In genomic region chr8:84702561-84702960, GRCm38 (mm10) we compare ENCODE assay signal across 9 mouse cellular contexts. TPM values are rescaled to one million over a fixed set of nuclear protein-coding genes. Genes with fewer than 3 reads are reported as not detected.
A peak's percentile ranks its signal among the peaks of the same experiment; 100 is the strongest.
DNase-seq lines count a peak whose midpoint lies in the region; ATAC-seq and TF ChIP-seq lines count a peak whose summit lies in the region.
"Had no signal": no experiment of that assay in that cellular context is flagged by ENCODE, and none has a peak within 500 bp of the region (broad histone marks: within the 10 kb centered on the region; RNA-seq: fewer than 3 reads in every experiment).

No protein-coding gene starts in this region.

- H3K9me3 ChIP-seq in neural tube, embryonic 11.5 days (ENCODE audit: control insufficient read depth, low read length), result no peaks in the 10 kb centered on the region
- H3K9me3 ChIP-seq in limb, embryonic 12.5 days, result no peaks in the 10 kb centered on the region
- H3K9me3 ChIP-seq in stomach, embryonic 16.5 days (replicated peaks; ENCODE audit: control insufficient read depth, low read length), result no peaks in the 10 kb centered on the region

- H3K27ac ChIP-seq in cerebellum, adult 2 months (ENCODE audit: insufficient read depth, low read length), result no peak overlapping the region
- no peak overlapping the region for H3K27ac ChIP-seq in neural tube, embryonic 11.5 days (ENCODE audit: low read depth, low read length)
- 0 out of 2 replicates have a peak overlapping the region, but pooled peaks have one; percentile 31 for H3K27ac ChIP-seq in limb, embryonic 12.5 days
- H3K27ac ChIP-seq in stomach, embryonic 16.5 days (ENCODE audit: low read length), result peak overlapping the region; percentile 43; the same call in 1 of the 2 replicates

- no peak overlapping the region for H3K4me2 ChIP-seq in neural tube, embryonic 11.5 days (ENCODE audit: low read depth)
- peak overlapping the region; percentile 13 for H3K4me2 ChIP-seq in limb, embryonic 12.5 days
- H3K4me2 ChIP-seq in stomach, embryonic 16.5 days (ENCODE audit: low read depth, low read length), result peak overlapping the region; percentile 38

- H3K27me3 ChIP-seq in cerebellum, adult 2 months (ENCODE audit: control insufficient read depth, insufficient read depth, low read length), result no peaks in the 10 kb centered on the region
- H3K27me3 ChIP-seq in neural tube, embryonic 11.5 days (ENCODE audit: control insufficient read depth, insufficient read depth, low read length), result peaks cover 65% of the 10 kb centered on the region
- H3K27me3 ChIP-seq in limb, embryonic 12.5 days, result peaks cover 62% of the 10 kb centered on the region
- peaks cover 32% of the 10 kb centered on the region for H3K27me3 ChIP-seq in stomach, embryonic 16.5 days (ENCODE audit: control insufficient read depth, insufficient read depth, low read length)

- no peak overlapping the region for H3K9ac ChIP-seq in neural tube, embryonic 11.5 days (ENCODE audit: low read length)
- H3K9ac ChIP-seq in limb, embryonic 12.5 days (replicated peaks), result no peak overlapping the region
- H3K9ac ChIP-seq in stomach, embryonic 16.5 days (ENCODE audit: low read length), result peak overlapping the region; percentile 62

- peak; percentile 17 for DNase-seq in cerebellum, adult 8-10 months
- no peak for DNase-seq in cerebellum, adult 2 months
- DNase-seq in neural tube, embryonic 11.5 days (ENCODE audit: low spot score), result no peak
- no peak for DNase-seq in neural tube, embryonic 10.5 days (ENCODE audit: extremely low spot score, low spot score)
- DNase-seq in retina, embryonic 14.5 days (ENCODE audit: low spot score), result no peak
- DNase-seq in retina, postnatal 1 day, result no peak
- DNase-seq: adrenal gland, adult 2 months had no signal

- no peak for TF ChIP-seq POLR2A in cerebellum, adult 2 months (IDR thresholded peaks at IDR 0.05; ENCODE audit: borderline replicate concordance, insufficient read depth, low read length)

- no peak for TF ChIP-seq CTCF in cerebellum, adult 2 months (IDR thresholded peaks at IDR 0.05; ENCODE audit: borderline replicate concordance, insufficient read depth, low read depth, low read length)

- H3K4me1 ChIP-seq in cerebellum, adult 2 months (ENCODE audit: control insufficient read depth, insufficient read depth, low read length), result peaks cover 16% of the 10 kb centered on the region
- peaks cover 11% of the 10 kb centered on the region for H3K4me1 ChIP-seq in neural tube, embryonic 11.5 days (ENCODE audit: control insufficient read depth, insufficient read depth, low read length)
- peaks cover 58% of the 10 kb centered on the region for H3K4me1 ChIP-seq in limb, embryonic 12.5 days (replicated peaks)
- H3K4me1 ChIP-seq in stomach, embryonic 16.5 days (ENCODE audit: control insufficient read depth, insufficient read depth, low read length), result peaks cover 38% of the 10 kb centered on the region

- 84% methylated on average over 9 of the region's 9 CpGs for WGBS in cerebellum, adult 2 months
- WGBS in neural tube, embryonic 11.5 days, result 77% methylated on average over 9 of the region's 9 CpGs
- WGBS in limb, embryonic 12.5 days, result 78% methylated on average over 9 of the region's 9 CpGs
- WGBS in stomach, embryonic 16.5 days, result 75% methylated on average over 9 of the region's 9 CpGs

- H3K36me3 ChIP-seq in neural tube, embryonic 11.5 days (ENCODE audit: control insufficient read depth, insufficient read depth, low read length), result 0 out of 2 replicates have a peak, but pooled peaks cover 4% of the 10 kb centered on the region
- H3K36me3 ChIP-seq in limb, embryonic 12.5 days, result peaks cover 27% of the 10 kb centered on the region
- peaks cover 5% of the 10 kb centered on the region for H3K36me3 ChIP-seq in stomach, embryonic 16.5 days (ENCODE audit: control insufficient read depth, insufficient read depth, low read length)

- H3K4me3 ChIP-seq in cerebellum, adult 2 months (replicated peaks; ENCODE audit: insufficient read depth, low read depth, low read length), result no peak overlapping the region
- 0 out of 2 replicates have a peak overlapping the region, but pooled peaks have one; percentile 0 for H3K4me3 ChIP-seq in neural tube, embryonic 11.5 days (ENCODE audit: low read depth, low read length)
- peak overlapping the region; percentile 19 for H3K4me3 ChIP-seq in limb, embryonic 12.5 days (replicated peaks)
- peak overlapping the region; percentile 39 for H3K4me3 ChIP-seq in stomach, embryonic 16.5 days (replicated peaks; ENCODE audit: low read length)

- ATAC-seq in neural tube, embryonic 11.5 days (ENCODE audit: insufficient read depth, low FRiP score, low TSS enrichment), result no peak
- no peak for ATAC-seq in limb, embryonic 12.5 days (ENCODE audit: insufficient number of reproducible peaks, insufficient read depth, low FRiP score, low TSS enrichment, low read depth)
- ATAC-seq in stomach, embryonic 16.5 days (ENCODE audit: insufficient read depth, low FRiP score), result no peak

RNA-seq across cellular contexts. Expression of gene Lyl1, which starts 1.3 kb away (rescaled TPM):
- 1.7 TPM in 2 replicates for polyA plus RNA-seq in cerebellum, adult 2 months (2012; rRNA removed)
- polyA plus RNA-seq in neural tube, embryonic 11.5 days (2014; fragmentation: Nextera tagmentation; extraction: Ambion mirVana), result 4.6 and 5.3 TPM in 2 replicates
- 3.7 and 4.7 TPM in 2 replicates for polyA plus RNA-seq in limb, embryonic 12.5 days (2016; fragmentation: Nextera tagmentation; extraction: Ambion mirVana)
- 6.0 and 8.3 TPM in 2 replicates for polyA plus RNA-seq in stomach, embryonic 16.5 days (2015; fragmentation: Nextera tagmentation; extraction: Ambion mirVana)

RNA-seq across cellular contexts. Expression of gene Nacc1, which starts 14.9 kb away (rescaled TPM):
- 91.0 and 93.9 TPM in 2 replicates for polyA plus RNA-seq in cerebellum, adult 2 months (2012; rRNA removed)
- polyA plus RNA-seq in neural tube, embryonic 11.5 days (2014; fragmentation: Nextera tagmentation; extraction: Ambion mirVana), result 26.2 and 27.0 TPM in 2 replicates
- 16.9 and 21.4 TPM in 2 replicates for polyA plus RNA-seq in limb, embryonic 12.5 days (2016; fragmentation: Nextera tagmentation; extraction: Ambion mirVana)
- polyA plus RNA-seq in stomach, embryonic 16.5 days (2015; fragmentation: Nextera tagmentation; extraction: Ambion mirVana), result 14.4 and 14.5 TPM in 2 replicates

RNA-seq across cellular contexts. Expression of gene Trmt1, which starts 16.5 kb away (rescaled TPM):
- 144 and 148 TPM in 2 replicates for polyA plus RNA-seq in cerebellum, adult 2 months (2012; rRNA removed)
- polyA plus RNA-seq in neural tube, embryonic 11.5 days (2014; fragmentation: Nextera tagmentation; extraction: Ambion mirVana), result 60.4 and 60.6 TPM in 2 replicates
- polyA plus RNA-seq in limb, embryonic 12.5 days (2016; fragmentation: Nextera tagmentation; extraction: Ambion mirVana), result 63.4 and 66.9 TPM in 2 replicates
- polyA plus RNA-seq in stomach, embryonic 16.5 days (2015; fragmentation: Nextera tagmentation; extraction: Ambion mirVana), result 53.7 and 54.1 TPM in 2 replicates

RNA-seq across cellular contexts. Expression of gene G430095P16Rik, which starts 20.2 kb away (rescaled TPM):
- 0.27 and 0.33 TPM in 2 replicates for polyA plus RNA-seq in cerebellum, adult 2 months (2012; rRNA removed)
- 0.84 and 1.8 TPM in 2 replicates for polyA plus RNA-seq in neural tube, embryonic 11.5 days (2014; fragmentation: Nextera tagmentation; extraction: Ambion mirVana)
- polyA plus RNA-seq in limb, embryonic 12.5 days (2016; fragmentation: Nextera tagmentation; extraction: Ambion mirVana), result 9.7 and 11.8 TPM in 2 replicates
- 3.2 and 4.1 TPM in 2 replicates for polyA plus RNA-seq in stomach, embryonic 16.5 days (2015; fragmentation: Nextera tagmentation; extraction: Ambion mirVana)

RNA-seq across cellular contexts. Expression of gene Ier2, which starts 39.9 kb away (rescaled TPM):
- polyA plus RNA-seq in cerebellum, adult 2 months (2012; rRNA removed), result 13.9 and 15.1 TPM in 2 replicates
- polyA plus RNA-seq in neural tube, embryonic 11.5 days (2014; fragmentation: Nextera tagmentation; extraction: Ambion mirVana), result 71.6 and 79.4 TPM in 2 replicates
- 134 and 144 TPM in 2 replicates for polyA plus RNA-seq in limb, embryonic 12.5 days (2016; fragmentation: Nextera tagmentation; extraction: Ambion mirVana)
- polyA plus RNA-seq in stomach, embryonic 16.5 days (2015; fragmentation: Nextera tagmentation; extraction: Ambion mirVana), result 62.4 and 69.5 TPM in 2 replicates

Comparison
In these comparisons a context has a peak if more than half of its experiments do, and no peak if none do; other contexts are left out.
1. H3K27ac ChIP-seq: peak in limb, embryonic 12.5 days (single experiment) and stomach, embryonic 16.5 days (single experiment); none in cerebellum, adult 2 months (single experiment) and neural tube, embryonic 11.5 days (single experiment).